Mouse (Mus musculus) bone marrow, adult 2 months (tissue): ENCODE data around the gene Nrf1.

Experiments used
- CTCF ChIP-seq: fragments of 200-500 bp; IDR thresholded peaks from 2 replicates; pipeline ENCODE4 v1.5.1; 2011; ENCODE audit warnings: low read length, control low read depth; ENCODE audit not compliant: control insufficient read depth, insufficient read depth
- POLR2A ChIP-seq: fragments of 200-500 bp; IDR thresholded peaks from 2 replicates; pipeline ENCODE4 v1.6.1; 2011; ENCODE audit warnings: low read depth, mild to moderate bottlenecking, control low read depth, low read length, borderline replicate concordance; ENCODE audit not compliant: control insufficient read depth

DNA sequence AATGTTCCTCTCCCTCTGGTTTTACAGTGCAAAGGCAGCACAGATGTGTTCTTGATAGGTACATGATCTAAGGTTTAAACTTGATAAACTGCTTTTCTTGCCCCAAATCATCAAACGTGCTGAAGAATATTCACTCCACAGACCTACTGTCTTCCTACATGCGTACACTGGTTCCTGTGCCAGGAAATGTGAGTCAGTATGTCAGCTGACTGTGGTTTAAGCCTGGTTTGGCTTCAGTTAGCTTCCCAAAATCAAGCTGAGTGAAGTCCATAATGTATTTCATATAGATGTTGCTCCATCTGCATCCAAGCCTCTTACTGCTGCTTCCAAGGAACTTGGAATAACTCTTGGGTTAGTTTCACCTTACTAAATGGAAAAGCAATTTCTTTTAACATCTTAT, 66.3 kb downstream of the Nrf1 start:
- no peak for TF ChIP-seq CTCF
- TF ChIP-seq POLR2A = no peak
